Mouse (Mus musculus) MEL (cell line): ENCODE results near the gene Ell. TPM values are rescaled to one million over a fixed set of nuclear protein-coding genes. Genes with fewer than 3 reads are reported as not detected.

Source experiments
- DNase-seq: peaks from one replicate; pipeline ENCODE4 v3.0.0; 2011; ENCODE audit warnings: low read depth, low spot score
- H3K27ac ChIP-seq: 2 replicates; pipeline ENCODE4 v1.5.1; 2012; ENCODE audit warnings: low read depth, mild to moderate bottlenecking, control low read depth, low read length, moderate library complexity; ENCODE audit not compliant: control insufficient read depth
- H3K27me3 ChIP-seq, 2 experiments: fragments of 150-350 bp in 1 of 2; sonication (generic) in 1 of 2; 2 replicates each; pipeline ENCODE4 v1.6.1; 2012; ENCODE audit warnings: low read length in 2 of 2, mild to moderate bottlenecking in 2 of 2, improper control_type of control experiment in 1 of 2, moderate library complexity in 1 of 2; ENCODE audit not compliant: insufficient read depth in 2 of 2, control insufficient read depth in 1 of 2
- H3K36me3 ChIP-seq, 2 experiments: 2 replicates each; pipeline ENCODE4 v1.6.1; 2012 to 2014; ENCODE audit warnings: low read length in 2 of 2, improper control_type of control experiment in 1 of 2, inconsistent platforms in 1 of 2, mild to moderate bottlenecking in 1 of 2; ENCODE audit not compliant: insufficient read depth in 2 of 2, control insufficient read depth in 1 of 2
- H3K4me1 ChIP-seq, 2 experiments: fragments of 150-350 bp in 1 of 2; sonication (generic) in 1 of 2; 2 replicates each; pipeline ENCODE4 v1.6.1; 2012; ENCODE audit warnings: low read length in 2 of 2, improper control_type of control experiment in 1 of 2, mild to moderate bottlenecking in 1 of 2; ENCODE audit not compliant: insufficient read depth in 2 of 2, control insufficient read depth in 1 of 2
- H3K4me3 ChIP-seq, 2 experiments: fragments of 150-350 bp in 1 of 2; sonication (generic) in 1 of 2; 2 replicates each; pipeline ENCODE4 v1.5.1; 2012; ENCODE audit warnings: low read depth in 2 of 2, low read length in 2 of 2, mild to moderate bottlenecking in 2 of 2, moderate library complexity in 2 of 2, control low read depth in 1 of 2, improper control_type of control experiment in 1 of 2; ENCODE audit not compliant: control insufficient read depth in 1 of 2, insufficient read depth in 1 of 2
- H3K79me2 ChIP-seq: 2 replicates; pipeline ENCODE4 v1.6.1; 2012; ENCODE audit warnings: mild to moderate bottlenecking, low read length, moderate library complexity; ENCODE audit not compliant: control insufficient read depth, poor library complexity, insufficient read depth
- H3K9ac ChIP-seq: 2 replicates; pipeline ENCODE4 v1.6.1; 2012; ENCODE audit warnings: low read depth, mild to moderate bottlenecking, control low read depth, low read length, moderate library complexity; ENCODE audit not compliant: control insufficient read depth, poor library complexity, severe bottlenecking
- H3K9me3 ChIP-seq: fragments of 150-350 bp; sonication (generic); replicated peaks from 2 replicates; pipeline ENCODE4 v1.6.1; 2012; ENCODE audit warnings: mild to moderate bottlenecking, low read length, improper control_type of control experiment, moderate library complexity; ENCODE audit not compliant: insufficient read depth
- BHLHE40 ChIP-seq: IDR thresholded peaks from 2 replicates; pipeline ENCODE4 v1.6.1; 2012; ENCODE audit warnings: low read depth, mild to moderate bottlenecking, inconsistent platforms, low read length, improper control_type of control experiment, borderline replicate concordance
- CHD1 ChIP-seq: IDR thresholded peaks from 2 replicates; pipeline ENCODE4 v1.6.1; 2012; ENCODE audit warnings: low read depth, mild to moderate bottlenecking, inconsistent platforms, low read length, improper control_type of control experiment
- CHD2 ChIP-seq: IDR thresholded peaks from 2 replicates; pipeline ENCODE4 v1.6.1; 2011; ENCODE audit warnings: low read length, improper control_type of control experiment
- CTCF ChIP-seq, 3 experiments: IDR thresholded peaks in 2 of 3; conservative IDR thresholded peaks in 1 of 3; 2 replicates each; pipeline ENCODE4 v1.5.1; 2011 to 2012; ENCODE audit warnings: low read length in 3 of 3, low read depth in 2 of 3, mild to moderate bottlenecking in 2 of 3, improper control_type of control experiment in 1 of 3, inconsistent platforms in 1 of 3, mixed read lengths in 1 of 3, moderate library complexity in 1 of 3; ENCODE audit not compliant: control insufficient read depth in 1 of 3, insufficient read depth in 1 of 3, poor library complexity in 1 of 3, severe bottlenecking in 1 of 3
- E2F4 ChIP-seq: IDR thresholded peaks from 2 replicates; pipeline ENCODE4 v1.6.1; 2011; ENCODE audit warnings: low read depth, low read length, improper control_type of control experiment, borderline replicate concordance
- ELF1 ChIP-seq: IDR thresholded peaks from 2 replicates; pipeline ENCODE4 v1.6.1; 2014; ENCODE audit warnings: low read depth, mild to moderate bottlenecking, inconsistent platforms, low read length, improper control_type of control experiment, moderate library complexity
- EP300 ChIP-seq, 2 experiments: IDR thresholded peaks; 2 replicates each; pipeline ENCODE4 v1.6.1; 2011; ENCODE audit warnings: improper control_type of control experiment in 2 of 2, low read length in 2 of 2, low read depth in 1 of 2, mild to moderate bottlenecking in 1 of 2
- ETS1 ChIP-seq: IDR thresholded peaks from 2 replicates; pipeline ENCODE4 v1.6.1; 2012; ENCODE audit warnings: low read depth, mild to moderate bottlenecking, inconsistent platforms, low read length, improper control_type of control experiment, moderate library complexity
- GABPA ChIP-seq: IDR thresholded peaks from 2 replicates; pipeline ENCODE4 v1.6.1; 2012; ENCODE audit warnings: low read depth, mild to moderate bottlenecking, inconsistent platforms, low read length, improper control_type of control experiment, moderate library complexity
- JUND ChIP-seq: IDR thresholded peaks from 2 replicates; pipeline ENCODE4 v1.6.1; 2011; ENCODE audit warnings: low read depth, mild to moderate bottlenecking, improper control_type of control experiment, low read length
- KAT2A ChIP-seq: conservative IDR thresholded peaks from 2 replicates; pipeline ENCODE4 v1.6.1; 2012; ENCODE audit warnings: low read depth, low read length, improper control_type of control experiment, inconsistent platforms
- MAX ChIP-seq: IDR thresholded peaks from 2 replicates; pipeline ENCODE4 v1.6.1; 2011; ENCODE audit warnings: low read length, improper control_type of control experiment
- MAZ ChIP-seq: IDR thresholded peaks from 2 replicates; pipeline ENCODE4 v1.6.1; 2012; ENCODE audit warnings: low read depth, mild to moderate bottlenecking, inconsistent platforms, low read length, improper control_type of control experiment
- MEF2A ChIP-seq: IDR thresholded peaks from 2 replicates; pipeline ENCODE4 v1.6.1; 2014; ENCODE audit warnings: low read depth, mild to moderate bottlenecking, inconsistent platforms, low read length, improper control_type of control experiment; ENCODE audit not compliant: poor library complexity, insufficient replicate concordance, severe bottlenecking; ENCODE audit errors: extremely low read depth
- MXI1 ChIP-seq: IDR thresholded peaks from 2 replicates; pipeline ENCODE4 v1.6.1; 2011; ENCODE audit warnings: mild to moderate bottlenecking, low read depth, low read length, improper control_type of control experiment
- MYC ChIP-seq: IDR thresholded peaks from 2 replicates; pipeline ENCODE4 v1.6.1; 2011; ENCODE audit warnings: low read depth, mild to moderate bottlenecking, low read length, improper control_type of control experiment, moderate library complexity
- NELFE ChIP-seq: IDR thresholded peaks from 2 replicates; pipeline ENCODE4 v1.6.1; 2011; ENCODE audit warnings: low read depth, low read length, improper control_type of control experiment
- NRF1 ChIP-seq: IDR thresholded peaks from 2 replicates; pipeline ENCODE4 v1.6.1; 2014; ENCODE audit warnings: low read depth, mild to moderate bottlenecking, inconsistent platforms, low read length, improper control_type of control experiment, moderate library complexity; ENCODE audit not compliant: poor library complexity, insufficient read depth, severe bottlenecking
- POLR2A ChIP-seq, 2 experiments: IDR thresholded peaks; 2 replicates each; pipeline ENCODE4 v1.6.1; 2011 to 2012; ENCODE audit warnings: low read length in 2 of 2, mild to moderate bottlenecking in 2 of 2, control low read depth in 1 of 2, improper control_type of control experiment in 1 of 2, low read depth in 1 of 2, moderate library complexity in 1 of 2; ENCODE audit not compliant: control insufficient read depth in 1 of 2, insufficient read depth in 1 of 2, poor library complexity in 1 of 2
- RAD21 ChIP-seq: IDR thresholded peaks from 2 replicates; pipeline ENCODE4 v1.6.1; 2011; ENCODE audit warnings: mild to moderate bottlenecking, low read depth, low read length, improper control_type of control experiment
- SIN3A ChIP-seq: IDR thresholded peaks from 2 replicates; pipeline ENCODE4 v1.6.1; 2012; ENCODE audit warnings: low read length, improper control_type of control experiment, inconsistent platforms
- SMC3 ChIP-seq: IDR thresholded peaks from 2 replicates; pipeline ENCODE4 v1.6.1; 2011; ENCODE audit warnings: low read depth, low read length, improper control_type of control experiment
- TAL1 ChIP-seq: IDR thresholded peaks from 2 replicates; pipeline ENCODE4 v1.6.1; 2012; ENCODE audit warnings: mild to moderate bottlenecking, inconsistent platforms, low read length, moderate library complexity, mixed read lengths
- TBP ChIP-seq: IDR thresholded peaks from 2 replicates; pipeline ENCODE4 v1.8.0; 2011; ENCODE audit warnings: low read depth, low read length, improper control_type of control experiment
- UBTF ChIP-seq: IDR thresholded peaks from 2 replicates; pipeline ENCODE4 v1.6.1; 2012; ENCODE audit warnings: low read depth, mild to moderate bottlenecking, inconsistent platforms, low read length, improper control_type of control experiment, moderate library complexity, borderline replicate concordance; ENCODE audit not compliant: insufficient read depth
- USF1 ChIP-seq: IDR thresholded peaks from 2 replicates; pipeline ENCODE4 v1.6.1; 2014; ENCODE audit warnings: low read depth, mild to moderate bottlenecking, inconsistent platforms, low read length, improper control_type of control experiment, moderate library complexity
- ZC3H11A ChIP-seq: IDR thresholded peaks from 2 replicates; pipeline ENCODE4 v1.6.1; 2012; ENCODE audit warnings: low read depth, mild to moderate bottlenecking, inconsistent platforms, low read length, improper control_type of control experiment
- ZKSCAN1 ChIP-seq: IDR thresholded peaks from 2 replicates; pipeline ENCODE4 v1.6.1; 2012; ENCODE audit warnings: low read depth, mild to moderate bottlenecking, inconsistent platforms, low read length, improper control_type of control experiment, moderate library complexity
- ZMIZ1 ChIP-seq: IDR thresholded peaks from 2 replicates; pipeline ENCODE4 v1.6.1; 2012; ENCODE audit warnings: low read depth, mild to moderate bottlenecking, inconsistent platforms, low read length, improper control_type of control experiment, moderate library complexity
- ZNF384 ChIP-seq: IDR thresholded peaks from 2 replicates; pipeline ENCODE4 v1.6.1; 2012; ENCODE audit warnings: low read depth, mild to moderate bottlenecking, inconsistent platforms, low read length, improper control_type of control experiment
- polyA plus RNA-seq, 2 experiments: library from polyadenylated mRNA; stranded (reverse) in 1 of 2; unstranded in 1 of 2; fragments of >175 nt in 1 of 2; fragments of >200 nt in 1 of 2; gene quantifications; 2 replicates each; pipeline versions ENCODE4 v1.2.1 to v1.2.4; 2012; ENCODE audit warnings: low replicate concordance in 2 of 2, low read depth in 1 of 2; ENCODE audit not compliant: insufficient read length in 2 of 2, insufficient read depth in 1 of 2, missing spikeins in 1 of 2
- total RNA-seq: library from RNA; depleted of rRNA; stranded (reverse); fragments of 300-350 nt; gene quantifications from 2 replicates; pipeline ENCODE4 v1.2.3, GENCODE M21; 2012

The Ell gene
- total and polyA plus RNA-seq, 3 experiments, result 12.4 to 25.9 TPM; not detected in 1

- TF ChIP-seq GABPA (no peak), E2F4 (no peak), MXI1 (peak; percentile 92), ETS1 (peak; percentile 32; the same call in 1 of the 2 replicates), ELF1 (0 out of 2 replicates have a peak, but pooled peaks have one; percentile 4), ZKSCAN1 (no peak), CHD2 (no peak), NRF1 (no peak), MYC (no peak), KAT2A (no peak), RAD21 (no peak), TAL1 (no peak), CHD1 (peak; percentile 86; the same call in 1 of the 2 replicates), SMC3 (no peak), NELFE (peak; percentile 43; the same call in 1 of the 2 replicates), MAX (no peak), MEF2A (no peak), BHLHE40 (no peak), EP300 (IDR thresholded peaks at IDR 0.05; ENCODE audit: low read depth in 1 of 2, low read length in 2 of 2) (no peak; a peak in 1 of 4 replicates), TBP (no peak)
Observed at GRCm38 (mm10) chr8:70609849-70610795, 70.9 kb downstream of the Ell start (continued).

- peaks cover 21% of the 10 kb centered on the region for H3K79me2 ChIP-seq
- DNase-seq, result peak; percentile 87
- H3K36me3 ChIP-seq, result peaks cover 0 to 3% of the 10 kb centered on the region in 2 experiments; a peak in 2 of 4 replicates
- peak overlapping the region; percentile 81 for H3K9ac ChIP-seq
- no peaks in the 10 kb centered on the region for H3K27me3 ChIP-seq
- H3K4me3 ChIP-seq, result peak overlapping the region; percentile 74 to 92
- H3K27ac ChIP-seq, result peak overlapping the region; percentile 85
- no peaks in the 10 kb centered on the region for H3K9me3 ChIP-seq
- H3K4me1 ChIP-seq, result peaks cover 0 to 13% of the 10 kb centered on the region in 2 experiments; a peak in 3 of 4 replicates
- TF ChIP-seq RAD21, result peak; percentile 44
- TF ChIP-seq POLR2A (IDR thresholded peaks at IDR 0.05; ENCODE audit: control insufficient read depth in 1 of 2, insufficient read depth in 1 of 2, low read depth in 1 of 2, low read length in 2 of 2, poor library complexity in 1 of 2), result peak in 1 of 2 experiments; percentile 45; a peak in 3 of 4 replicates
- peak; percentile 74 to 92 (median 90) for TF ChIP-seq CTCF (IDR thresholded peaks at IDR 0.05 in 2 of 3, conservative IDR thresholded peaks at IDR 0.05 in 1 of 3; ENCODE audit: control insufficient read depth in 1 of 3, insufficient read depth in 1 of 3, low read depth in 2 of 3, low read length in 3 of 3, poor library complexity in 1 of 3, severe bottlenecking in 1 of 3)
- TF ChIP-seq UBTF, result 0 out of 2 replicates have a peak, but pooled peaks have one; percentile 42
- no peak for TF ChIP-seq GABPA
- TF ChIP-seq ZMIZ1, result peak; percentile 38; the same call in 1 of the 2 replicates
- no peak for TF ChIP-seq USF1
- no peak for TF ChIP-seq JUND
- TF ChIP-seq MAZ, result peak; percentile 68; the same call in 1 of the 2 replicates
- no peak for TF ChIP-seq NRF1
- TF ChIP-seq SIN3A, result peak; percentile 74
- peak; percentile 68; the same call in 1 of the 2 replicates for TF ChIP-seq CHD1
- TF ChIP-seq ZNF384, result peak; percentile 82
- TF ChIP-seq ZKSCAN1, result no peak
- TF ChIP-seq ZC3H11A, result no peak
- TF ChIP-seq TBP, result 0 out of 2 replicates have a peak, but pooled peaks have one; percentile 34
Observed at GRCm38 (mm10) chr8:70610796-70611771, 71.8 kb downstream of the Ell start.
